Mouse (Mus musculus) limb, embryonic 14.5 days (tissue): ENCODE results near the gene Ggt7. TPM values are rescaled to one million over a fixed set of nuclear protein-coding genes. Genes with fewer than 3 reads are reported as not detected.

ENCODE experiments used
- ATAC-seq: fragments of 200-750 bp; cut with Nextera tagmentation; 2 replicates; pipeline ENCODE4 v1.8.0; 2017; ENCODE audit warnings: low read depth, moderate number of reproducible peaks, moderate TSS enrichment; ENCODE audit not compliant: low FRiP score
- DNase-seq: peaks from one replicate; pipeline ENCODE4 v3.0.0-alpha.2; 2015; ENCODE audit warnings: low spot score
- H3K27ac ChIP-seq: fragments of 300-500 bp; sonication (generic); replicated peaks from 2 replicates; pipeline ENCODE4 v1.5.1; 2014; ENCODE audit warnings: low read depth, mild to moderate bottlenecking, low read length, moderate library complexity, mixed read lengths
- H3K27me3 ChIP-seq: fragments of 300-500 bp; sonication (generic); 2 replicates; pipeline ENCODE4 v1.6.1; 2014; ENCODE audit warnings: low read length, mixed read lengths; ENCODE audit not compliant: control insufficient read depth, insufficient read depth
- H3K36me3 ChIP-seq: fragments of 300-500 bp; sonication (generic); 2 replicates; pipeline ENCODE4 v1.6.1; 2014; ENCODE audit warnings: mild to moderate bottlenecking, low read length, moderate library complexity, mixed read lengths; ENCODE audit not compliant: control insufficient read depth, insufficient read depth
- H3K4me1 ChIP-seq: fragments of 300-500 bp; sonication (generic); 2 replicates; pipeline ENCODE4 v1.6.1; 2014; ENCODE audit warnings: antibody characterized with exemption, low read length, mixed read lengths; ENCODE audit not compliant: control insufficient read depth, insufficient read depth
- H3K4me2 ChIP-seq: fragments of 300-500 bp; sonication (generic); replicated peaks from 2 replicates; pipeline ENCODE4 v1.6.1; 2014; ENCODE audit warnings: low read depth, mild to moderate bottlenecking, low read length, moderate library complexity; ENCODE audit not compliant: severe bottlenecking
- H3K4me3 ChIP-seq: fragments of 300-500 bp; sonication (generic); replicated peaks from 2 replicates; pipeline ENCODE4 v1.5.1; 2014; ENCODE audit warnings: low read length
- H3K9ac ChIP-seq: fragments of 300-500 bp; sonication (generic); 2 replicates; pipeline ENCODE4 v1.6.1; 2014; ENCODE audit warnings: mild to moderate bottlenecking, low read depth, low read length, moderate library complexity; ENCODE audit not compliant: severe bottlenecking
- H3K9me3 ChIP-seq: fragments of 300-500 bp; sonication (generic); 2 replicates; pipeline ENCODE4 v1.6.1; 2016; ENCODE audit warnings: low read length; ENCODE audit not compliant: control insufficient read depth
- POLR2A ChIP-seq: fragments of 200-500 bp; IDR thresholded peaks from 2 replicates; pipeline ENCODE4 v1.8.0; 2012; ENCODE audit warnings: inconsistent platforms, mild to moderate bottlenecking, moderate library complexity, borderline replicate concordance; ENCODE audit not compliant: insufficient read depth, insufficient read length; ENCODE audit errors: extremely low read depth
- WGBS: fragments of 180-500 bp; shearing (Covaris S2); extraction: QIAGEN DNeasy Blood & Tissue Kit; methylation state at CpG from one replicate; pipeline ENCODE4 v1.1.7; 2014; 5-methylcytosine and 5-hydroxymethylcytosine counted together
- polyA plus RNA-seq, 2 experiments: library from polyadenylated mRNA; depleted of rRNA in 1 of 2; stranded (reverse) in 1 of 2; unstranded in 1 of 2; fragments of >200 nt; fragmentation: Nextera tagmentation in 1 of 2; extraction: Ambion mirVana in 1 of 2; gene quantifications; 2 replicates each; pipeline versions ENCODE4 v1.2.1 to v1.2.3; 2012 to 2014

The Ggt7 gene
- polyA plus RNA-seq, 2 experiments = 3.7 to 18.0 TPM

- no peak overlapping the region for H3K9ac ChIP-seq
- H3K4me1 ChIP-seq = 0 out of 2 replicates have a peak, but pooled peaks cover 5% of the 10 kb centered on the region
- no peak overlapping the region for H3K27ac ChIP-seq
- no peak overlapping the region for H3K4me2 ChIP-seq
- no peak overlapping the region for H3K4me3 ChIP-seq
- no peaks in the 10 kb centered on the region for H3K27me3 ChIP-seq
- H3K9me3 ChIP-seq = no peaks in the 10 kb centered on the region
- no peak for ATAC-seq
- WGBS = 69% methylated on average over 10 of the region's 10 CpGs
- DNase-seq = no peak
- TF ChIP-seq POLR2A = no peak
- no peaks in the 10 kb centered on the region for H3K36me3 ChIP-seq
Observed at GRCm38 (mm10) chr2:155507721-155508470, 10.1 kb downstream of the Ggt7 start.

- 88% methylated on average over 9 of the region's 9 CpGs for WGBS
- no peak overlapping the region for H3K27ac ChIP-seq
- H3K4me1 ChIP-seq = 0 out of 2 replicates have a peak, but pooled peaks cover 5% of the 10 kb centered on the region
- DNase-seq = no peak
- H3K4me3 ChIP-seq = no peak overlapping the region
- no peaks in the 10 kb centered on the region for H3K27me3 ChIP-seq
- no peak for TF ChIP-seq POLR2A
- H3K9me3 ChIP-seq = no peaks in the 10 kb centered on the region
- H3K36me3 ChIP-seq = no peaks in the 10 kb centered on the region
- ATAC-seq = no peak
- no peak overlapping the region for H3K4me2 ChIP-seq
- H3K9ac ChIP-seq = no peak overlapping the region
Observed at GRCm38 (mm10) chr2:155505811-155506210, 12.2 kb downstream of the Ggt7 start.

DNA sequence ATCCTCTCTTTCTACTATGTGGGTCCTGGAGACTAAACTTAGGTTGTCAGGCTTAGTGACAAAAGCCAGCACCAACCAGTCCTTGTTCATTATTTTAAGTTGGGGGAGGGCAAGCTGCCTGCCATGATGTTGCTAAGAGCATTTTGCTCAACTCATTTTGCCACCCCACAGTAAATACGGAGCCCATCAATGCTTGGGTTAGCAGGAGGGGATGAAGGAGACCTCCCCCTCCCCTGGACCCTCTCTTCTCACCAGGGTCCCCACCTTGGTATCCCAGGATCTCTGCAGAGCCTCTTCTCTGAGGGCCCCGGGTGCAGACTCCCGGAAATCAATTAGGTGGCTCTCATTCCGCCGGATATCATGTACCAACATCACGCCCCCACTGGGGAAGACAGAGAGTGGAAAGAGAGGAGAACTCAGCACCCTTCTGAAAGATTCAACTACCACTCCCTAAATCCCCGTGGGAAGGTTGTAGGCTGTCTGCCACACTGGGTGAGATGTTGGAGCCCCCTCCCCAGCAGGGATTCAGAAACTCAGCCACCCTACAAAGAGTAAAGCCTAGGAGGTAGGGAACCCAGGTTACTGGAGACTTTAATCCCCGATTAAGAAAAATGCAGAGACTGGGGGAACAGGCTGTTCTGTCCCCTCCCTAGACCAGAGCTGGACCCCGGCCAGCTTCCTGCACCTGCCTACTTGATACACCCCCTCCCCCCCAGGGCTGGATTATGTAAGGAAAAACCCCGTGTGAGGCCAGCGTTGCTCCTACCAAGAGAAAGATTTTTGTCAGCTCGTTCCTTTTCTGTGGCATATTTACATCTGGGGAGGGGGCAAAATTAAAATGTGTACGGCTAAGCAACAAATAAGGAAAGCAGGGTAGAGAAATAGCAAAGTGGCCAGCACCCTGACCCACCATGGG lies 13.3 kb downstream of the Ggt7 start:
- ATAC-seq (peak; percentile 43; the same call in 1 of the 2 replicates), DNase-seq (peak; percentile 65)
- no peak for TF ChIP-seq POLR2A
- H3K27me3 ChIP-seq = no peaks in the 10 kb centered on the region
- H3K27ac ChIP-seq = no peak overlapping the region
- no peaks in the 10 kb centered on the region for H3K9me3 ChIP-seq
- WGBS = 53% methylated on average over 13 of the region's 13 CpGs
- no peaks in the 10 kb centered on the region for H3K36me3 ChIP-seq
- 0 out of 2 replicates have a peak, but pooled peaks cover 5% of the 10 kb centered on the region for H3K4me1 ChIP-seq
- H3K4me3 ChIP-seq = no peak overlapping the region
- H3K4me2 ChIP-seq = no peak overlapping the region
- H3K9ac ChIP-seq = no peak overlapping the region

DNA sequence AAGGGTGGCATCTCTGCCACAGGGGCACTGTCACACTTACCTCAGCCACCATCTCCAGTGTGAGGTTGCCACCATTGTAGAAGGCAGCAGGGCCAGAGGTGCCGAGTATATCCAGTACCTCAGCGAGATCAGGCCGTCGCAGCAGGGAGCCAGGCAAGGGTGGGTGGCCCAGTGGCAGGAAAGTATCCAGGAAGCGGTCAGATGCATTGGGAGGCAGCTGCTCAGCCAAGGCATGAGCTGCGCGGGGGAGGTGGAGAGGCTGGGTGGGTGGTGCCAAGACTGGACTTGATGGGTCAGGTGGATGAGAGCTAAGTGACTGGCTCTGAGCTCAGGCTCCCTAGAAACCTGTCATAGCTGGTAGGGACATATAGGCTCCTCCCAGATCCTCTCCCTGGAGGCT lies 15.4 kb downstream of the Ggt7 start:
- Histone ChIP-seq H3K36me3 (no peaks in the 10 kb centered on the region), H3K9ac (no peak overlapping the region), H3K27me3 (no peaks in the 10 kb centered on the region), H3K4me2 (no peak overlapping the region), H3K9me3 (no peaks in the 10 kb centered on the region), H3K4me3 (no peak overlapping the region), H3K4me1 (0 out of 2 replicates have a peak, but pooled peaks cover 5% of the 10 kb centered on the region), H3K27ac (no peak overlapping the region)
- TF ChIP-seq POLR2A = no peak
- ATAC-seq = no peak
- no peak for DNase-seq
- WGBS = 82% methylated on average over 7 of the region's 7 CpGs

DNA sequence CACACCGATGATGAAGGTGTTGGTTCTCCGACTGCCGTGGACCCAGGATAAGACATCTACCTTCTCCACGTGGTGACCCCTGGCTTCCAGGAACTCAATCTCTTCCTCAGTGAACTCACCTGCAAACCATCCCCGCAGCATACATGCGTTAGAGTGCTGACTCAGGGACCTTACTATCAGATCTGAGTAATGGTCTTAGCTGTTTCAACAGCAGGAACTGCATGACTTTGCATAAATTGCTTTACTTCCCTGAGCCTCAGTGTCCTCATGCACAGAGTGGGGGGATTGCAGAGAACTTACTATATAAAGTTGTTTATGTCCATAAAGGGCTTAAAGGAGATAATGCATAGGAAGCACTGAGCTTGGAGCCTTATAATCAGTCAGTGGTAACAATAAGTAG lies 27.0 kb downstream of the Ggt7 start:
- Histone ChIP-seq H3K4me3 (no peak overlapping the region), H3K27ac (no peak overlapping the region), H3K36me3 (no peaks in the 10 kb centered on the region), H3K27me3 (no peaks in the 10 kb centered on the region), H3K4me2 (no peak overlapping the region), H3K4me1 (no peaks in the 10 kb centered on the region), H3K9me3 (no peaks in the 10 kb centered on the region), H3K9ac (no peak overlapping the region)
- ATAC-seq (no peak), DNase-seq (no peak)
- TF ChIP-seq POLR2A = no peak
- 94% methylated on average over 6 of the region's 6 CpGs for WGBS
